ENCODE assay signal across 10 mouse cellular contexts in genomic region chr1:135671406-135671805, GRCm38 (mm10). TPM values are rescaled to one million over a fixed set of nuclear protein-coding genes. Genes with fewer than 3 reads are reported as not detected.
DNase-seq lines count a peak whose midpoint lies in the region; ATAC-seq and TF ChIP-seq lines count a peak whose summit lies in the region.
"Had no signal": no experiment of that assay in that cellular context is flagged by ENCODE, and none has a peak within 500 bp of the region (broad histone marks: within the 10 kb centered on the region; RNA-seq: fewer than 3 reads in every experiment).

No protein-coding gene starts in this region.

- ATAC-seq in heart, embryonic 16.5 days (replicated peaks; ENCODE audit: extremely low read depth, insufficient read depth, low FRiP score) = no peak

- peaks cover 45% of the 10 kb centered on the region for H3K4me1 ChIP-seq in heart, embryonic 16.5 days (ENCODE audit: control insufficient read depth, insufficient read depth, low read length)
- peaks cover 72% of the 10 kb centered on the region for H3K4me1 ChIP-seq in heart, embryonic 10.5 days
- H3K4me1 ChIP-seq in lung, adult 2 months (ENCODE audit: control insufficient read depth, insufficient read depth, low read length) = peaks cover 14% of the 10 kb centered on the region
- H3K4me1 ChIP-seq in E14TG2a.4 (replicated peaks; ENCODE audit: low read depth, low read length) = peaks cover 77% of the 10 kb centered on the region
- H3K4me1 ChIP-seq in embryonic facial prominence, embryonic 10.5 days = peaks cover 67% of the 10 kb centered on the region

- no peak overlapping the region for H3K9ac ChIP-seq in heart, embryonic 16.5 days (ENCODE audit: low read length)
- H3K9ac ChIP-seq: liver, embryonic 13.5 days had no signal

- no peaks in the 10 kb centered on the region for H3K9me3 ChIP-seq in heart, embryonic 16.5 days (replicated peaks; ENCODE audit: control insufficient read depth, low read length)
- H3K9me3 ChIP-seq in heart, embryonic 10.5 days = no peaks in the 10 kb centered on the region
- no peaks in the 10 kb centered on the region for H3K9me3 ChIP-seq in E14TG2a.4 (ENCODE audit: low read length)
- H3K9me3 ChIP-seq in embryonic facial prominence, embryonic 10.5 days = no peaks in the 10 kb centered on the region
- H3K9me3 ChIP-seq: liver, embryonic 13.5 days had no signal

- DNase-seq in heart, embryonic 10.5 days (ENCODE audit: low spot score) = no peak
- no peak for DNase-seq in lung, adult 2 months
- DNase-seq in lung, postnatal 25 days (ENCODE audit: low spot score) = no peak
- DNase-seq in R1 (ENCODE audit: low read depth, low spot score) = peak; percentile 46
- DNase-seq in embryonic facial prominence, embryonic 10.5 days (ENCODE audit: low spot score) = no peak
- no peak for DNase-seq in cerebellum, adult 11-12 months
- DNase-seq: liver, embryonic 13.5 days had no signal

- WGBS in heart, embryonic 16.5 days = 30% methylated on average over 1 of the region's 1 CpGs
- WGBS in heart, embryonic 10.5 days = 25% methylated on average over 1 of the region's 1 CpGs
- 46% methylated on average over 1 of the region's 1 CpGs for WGBS in lung, adult 2 months
- 34% methylated on average over 1 of the region's 1 CpGs for WGBS in embryonic facial prominence, embryonic 10.5 days

- no peak overlapping the region for H3K4me3 ChIP-seq in heart, embryonic 16.5 days (ENCODE audit: low read length)
- H3K4me3 ChIP-seq in heart, embryonic 10.5 days = no peak overlapping the region
- no peak overlapping the region for H3K4me3 ChIP-seq in lung, adult 2 months (replicated peaks; ENCODE audit: extremely low read depth, low read depth, low read length)
- H3K4me3 ChIP-seq in E14TG2a.4 (replicated peaks; ENCODE audit: low read length) = no peak overlapping the region
- H3K4me3 ChIP-seq in embryonic facial prominence, embryonic 10.5 days = no peak overlapping the region
- H3K4me3 ChIP-seq: liver, embryonic 13.5 days had no signal

- peak; percentile 36 for TF ChIP-seq CTCF in lung, adult 2 months (IDR thresholded peaks at IDR 0.05; ENCODE audit: insufficient read depth, low read length)
- peak; percentile 42 for TF ChIP-seq CTCF in E14TG2a.4 (conservative IDR thresholded peaks at IDR 0.05; ENCODE audit: low read length)

- TF ChIP-seq POLR2A in lung, adult 2 months (IDR thresholded peaks at IDR 0.05; ENCODE audit: borderline replicate concordance, extremely low read depth, low read depth, low read length) = no peak

- H3K36me3 ChIP-seq in heart, embryonic 16.5 days (ENCODE audit: control insufficient read depth, insufficient read depth) = no peaks in the 10 kb centered on the region
- no peaks in the 10 kb centered on the region for H3K36me3 ChIP-seq in heart, embryonic 10.5 days
- no peaks in the 10 kb centered on the region for H3K36me3 ChIP-seq in E14TG2a.4 (ENCODE audit: insufficient read depth, low read length)
- H3K36me3 ChIP-seq in embryonic facial prominence, embryonic 10.5 days (replicated peaks) = no peaks in the 10 kb centered on the region
- H3K36me3 ChIP-seq: liver, embryonic 13.5 days had no signal

- no peak overlapping the region for H3K4me2 ChIP-seq in heart, embryonic 16.5 days (ENCODE audit: low read depth, low read length)
- H3K4me2 ChIP-seq: hindbrain, embryonic 14.5 days; liver, embryonic 13.5 days had no signal

- H3K27ac ChIP-seq in heart, embryonic 16.5 days (ENCODE audit: low read length) = peak overlapping the region; percentile 62; the same call in 1 of the 2 replicates
- no peak overlapping the region for H3K27ac ChIP-seq in heart, embryonic 10.5 days
- H3K27ac ChIP-seq in embryonic facial prominence, embryonic 10.5 days (replicated peaks) = no peak overlapping the region
- H3K27ac ChIP-seq: liver, embryonic 13.5 days had no signal

- H3K27me3 ChIP-seq in heart, embryonic 16.5 days (ENCODE audit: control insufficient read depth, insufficient read depth, low read length) = no peaks in the 10 kb centered on the region
- H3K27me3 ChIP-seq in heart, embryonic 10.5 days (ENCODE audit: insufficient read depth, poor library complexity, severe bottlenecking) = no peaks in the 10 kb centered on the region
- H3K27me3 ChIP-seq in E14TG2a.4 (ENCODE audit: insufficient read depth, low read length) = peaks cover 50% of the 10 kb centered on the region
- peaks cover 9% of the 10 kb centered on the region; the same call in 1 of the 2 replicates for H3K27me3 ChIP-seq in embryonic facial prominence, embryonic 10.5 days (replicated peaks; ENCODE audit: low read depth, poor library complexity, severe bottlenecking)
- H3K27me3 ChIP-seq: liver, embryonic 13.5 days had no signal

RNA-seq across cellular contexts. Expression of gene Csrp1, which starts 48.5 kb away (rescaled TPM):
- 160 and 174 TPM in 2 replicates for polyA plus RNA-seq in heart, embryonic 16.5 days (2015; fragmentation: Nextera tagmentation; extraction: Ambion mirVana)
- polyA plus RNA-seq in heart, embryonic 10.5 days (2016; fragmentation: Nextera tagmentation; extraction: Ambion mirVana) = 202 and 238 TPM in 2 replicates
- 556 and 717 TPM in 2 replicates for polyA plus RNA-seq in lung, adult 2 months (2012; rRNA removed)
- polyA plus RNA-seq in embryonic facial prominence, embryonic 10.5 days (2016; fragmentation: Nextera tagmentation; extraction: Ambion mirVana) = 47.4 and 51.9 TPM in 2 replicates
